Mouse (Mus musculus): ENCODE results near the gene Mpzl1.
"Not testable (repeated sequence)": the region's sequence is repeated elsewhere in the genome, so short reads cannot be mapped to it uniquely, and the experiment has no call there.

Gene Mpzl1

GRCm38 (mm10) chr1:165634151-165634884 is at the start of gene Mpzl1:
Mpzl1 (minus strand) TSS chr1:165634538.
- DNase-seq (ENCODE audit: low read depth): peak; percentile 95

- DNase-seq (ENCODE audit: low read depth): peak; percentile 53
Observed at GRCm38 (mm10) chr1:165682056-165682853, 47.9 kb upstream of the Mpzl1 start.

GRCm38 (mm10) chr1:165681045-165681794 is 46.9 kb upstream of the Mpzl1 start:
- peak; percentile 70 for DNase-seq (ENCODE audit: low read depth)

GRCm38 (mm10) chr1:165680086-165680485 is 45.7 kb upstream of the Mpzl1 start:
- not testable (repeated sequence) for DNase-seq (ENCODE audit: low read depth)

GRCm38 (mm10) chr1:165679618-165679997 is 45.3 kb upstream of the Mpzl1 start:
- DNase-seq (ENCODE audit: low read depth): no peak

- no peak for DNase-seq (ENCODE audit: low read depth)
Observed at GRCm38 (mm10) chr1:165678861-165679617, 44.7 kb upstream of the Mpzl1 start.

- DNase-seq (ENCODE audit: low read depth): no peak
Observed at GRCm38 (mm10) chr1:165677558-165677957, 43.2 kb upstream of the Mpzl1 start.

- DNase-seq (ENCODE audit: low read depth): no peak
Observed at GRCm38 (mm10) chr1:165676993-165677392, 42.7 kb upstream of the Mpzl1 start.

- DNase-seq (ENCODE audit: low read depth): no peak
Observed at GRCm38 (mm10) chr1:165675167-165675566, 40.8 kb upstream of the Mpzl1 start.

- DNase-seq (ENCODE audit: low read depth): peak; percentile 47
Observed at GRCm38 (mm10) chr1:165672355-165672754, 38.0 kb upstream of the Mpzl1 start.

- DNase-seq (ENCODE audit: low read depth): no peak
Observed at GRCm38 (mm10) chr1:165670056-165670455, 35.7 kb upstream of the Mpzl1 start.

GRCm38 (mm10) chr1:165668904-165669303 is 34.6 kb upstream of the Mpzl1 start:
- DNase-seq (ENCODE audit: low read depth): no peak

GRCm38 (mm10) chr1:165667380-165667779 is 33.0 kb upstream of the Mpzl1 start:
- DNase-seq (ENCODE audit: low read depth): no peak

- no peak for DNase-seq (ENCODE audit: low read depth)
Observed at GRCm38 (mm10) chr1:165666944-165667343, 32.6 kb upstream of the Mpzl1 start.

- no peak for DNase-seq (ENCODE audit: low read depth)
Observed at GRCm38 (mm10) chr1:165665758-165666157, 31.4 kb upstream of the Mpzl1 start.

- no peak for DNase-seq (ENCODE audit: low read depth)
Observed at GRCm38 (mm10) chr1:165663277-165663676, 28.9 kb upstream of the Mpzl1 start.

- DNase-seq (ENCODE audit: low read depth): no peak
Observed at GRCm38 (mm10) chr1:165662426-165663192, 28.3 kb upstream of the Mpzl1 start.

- DNase-seq (ENCODE audit: low read depth): no peak
Observed at GRCm38 (mm10) chr1:165661725-165662124, 27.4 kb upstream of the Mpzl1 start.

GRCm38 (mm10) chr1:165661191-165661590 is 26.9 kb upstream of the Mpzl1 start:
- no peak for DNase-seq (ENCODE audit: low read depth)

- peak; percentile 71 for DNase-seq (ENCODE audit: low read depth)
Observed at GRCm38 (mm10) chr1:165660774-165661173, 26.4 kb upstream of the Mpzl1 start.

GRCm38 (mm10) chr1:165658602-165659001 is 24.3 kb upstream of the Mpzl1 start:
- peak; percentile 84 for DNase-seq (ENCODE audit: low read depth)

All from 416B (cell line).